Mouse (Mus musculus) retina, postnatal 1 day (tissue): ENCODE results near the gene 1700025C18Rik.

Source experiments
- DNase-seq: peaks from one replicate; pipeline ENCODE4 v3.0.0-alpha.2; 2012

The 1700025C18Rik gene

GRCm38 (mm10) chr2:165034131-165035057 lies 56.2 kb downstream of the 1700025C18Rik start, which contains the start of gene Ncoa5:
TSS of gene Ncoa5 (minus strand) at chr2:165034867.
- peak; percentile 99 for DNase-seq

- no peak for DNase-seq
These were observed 57.2 kb downstream of the 1700025C18Rik start for GRCm38 (mm10) chr2:165033306-165033705.

DNA sequence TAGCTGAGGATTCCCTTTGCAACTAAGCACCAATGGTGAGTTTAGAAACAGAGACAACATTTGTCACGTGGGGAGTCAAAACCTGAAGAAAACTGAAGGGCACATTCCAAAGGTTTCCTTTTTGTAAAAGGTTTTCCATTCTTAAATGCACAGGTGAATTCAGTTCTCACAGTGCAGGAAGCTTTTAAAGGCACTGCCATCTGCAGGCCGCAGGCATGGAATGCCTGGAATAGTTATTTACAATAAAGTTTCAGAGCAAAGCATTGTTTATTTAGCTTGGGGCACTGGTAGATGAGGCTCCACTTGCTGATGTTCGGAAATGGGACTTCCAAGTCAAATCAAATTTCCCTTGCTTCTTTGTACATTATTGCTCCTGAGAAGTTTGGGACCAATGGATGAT lies 58.0 kb downstream of the 1700025C18Rik start:
- no peak for DNase-seq
